Mouse (Mus musculus): ENCODE data around the gene Nxpe3.

Nxpe3 gene

DNA sequence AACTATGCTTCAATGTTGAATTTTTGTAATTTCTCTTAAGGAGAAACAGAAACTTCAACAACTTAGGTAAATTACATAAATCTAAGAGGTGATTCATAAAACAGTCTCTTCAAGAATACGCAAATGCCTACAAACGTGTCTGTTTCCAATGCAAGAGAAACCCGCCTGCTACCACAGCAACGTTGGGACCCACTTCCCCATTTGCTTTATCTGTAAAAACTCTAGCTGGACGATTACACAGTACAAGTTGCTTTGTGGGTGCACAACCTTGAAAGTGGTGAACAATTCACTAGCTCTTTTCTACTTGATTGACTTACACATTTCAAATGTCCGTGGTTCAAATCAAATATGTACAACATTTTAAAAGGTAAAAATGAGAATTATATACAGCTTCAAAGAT, 83.3 kb downstream of the Nxpe3 start:
- DNase-seq (ENCODE audit: low spot score in 2 of 2) = no peak

DNA sequence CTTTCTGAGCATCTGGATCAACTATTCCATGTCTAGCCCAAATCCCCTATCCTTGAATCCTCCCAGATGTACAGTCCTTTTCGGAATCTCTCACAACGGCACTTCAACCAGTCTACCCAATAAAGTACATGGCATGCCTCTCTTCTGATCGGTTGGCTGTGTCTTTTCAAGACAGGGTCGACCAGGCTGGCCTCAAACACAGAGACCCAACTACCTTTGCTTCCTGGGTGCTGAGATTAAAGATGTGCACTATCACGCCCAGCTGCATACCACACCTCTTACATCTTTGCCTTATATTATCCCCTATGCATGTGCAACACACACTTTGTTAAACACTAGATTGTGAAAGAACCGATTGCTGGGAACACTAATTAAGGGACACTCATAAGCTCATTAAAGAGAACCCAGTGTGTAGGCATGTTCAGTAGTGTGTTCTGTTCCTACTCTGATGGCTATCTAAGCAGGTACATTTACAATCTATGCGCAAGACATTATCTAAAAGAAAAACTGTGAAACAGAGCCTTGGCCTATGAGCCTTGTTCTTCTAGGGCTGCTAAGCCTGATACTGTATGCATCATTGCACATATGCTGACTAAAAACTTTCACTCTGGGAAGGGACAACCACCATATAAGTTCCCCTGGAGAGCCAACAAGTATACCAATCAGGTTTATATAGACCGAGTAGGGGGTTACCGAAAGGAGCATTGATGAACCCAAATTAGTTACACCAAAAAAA, 85.1 kb downstream of the Nxpe3 start:
- no peak for DNase-seq (ENCODE audit: low spot score in 2 of 2)

DNA sequence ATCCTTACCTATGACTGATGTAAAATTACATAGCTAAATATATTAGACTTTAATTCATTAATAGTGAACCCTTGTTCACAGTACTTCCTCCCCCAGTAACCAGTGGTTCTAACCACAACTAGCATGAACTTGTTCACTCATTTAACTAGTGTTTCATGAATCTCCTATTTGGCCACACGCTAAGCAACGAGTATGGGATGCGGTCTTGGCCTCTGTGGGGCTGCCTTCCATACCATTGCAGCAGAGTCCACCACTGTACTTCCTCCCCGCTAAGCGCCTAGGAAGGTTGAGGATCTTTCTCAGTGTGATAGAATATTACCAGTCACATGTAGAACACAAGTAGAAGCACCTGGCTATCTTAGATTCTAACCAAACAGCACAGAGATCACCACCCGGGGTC, 85.7 kb downstream of the Nxpe3 start:
- DNase-seq (ENCODE audit: low spot score in 2 of 2) = no peak

DNA sequence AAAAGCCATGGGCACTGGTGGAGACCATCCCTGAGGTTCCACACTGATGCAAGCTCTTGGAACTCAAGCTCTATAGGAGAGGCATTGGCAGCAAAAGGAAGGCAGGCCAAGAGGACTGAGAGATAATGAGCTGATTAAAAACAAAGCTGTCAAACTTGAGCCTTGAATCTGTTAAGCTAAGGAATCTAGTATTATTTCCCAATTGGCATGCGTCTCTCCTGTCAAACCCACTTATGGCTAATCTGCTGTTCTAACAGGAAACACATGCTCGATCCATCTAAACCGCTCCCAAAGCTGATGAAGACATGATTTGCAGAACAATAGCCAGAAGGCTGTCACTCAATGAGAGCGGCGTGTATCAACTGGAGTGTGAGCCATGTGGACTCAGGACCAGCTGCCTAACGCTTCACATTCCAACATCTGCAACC, 87.6 kb downstream of the Nxpe3 start:
- DNase-seq (ENCODE audit: low spot score in 2 of 2) = no peak

DNA sequence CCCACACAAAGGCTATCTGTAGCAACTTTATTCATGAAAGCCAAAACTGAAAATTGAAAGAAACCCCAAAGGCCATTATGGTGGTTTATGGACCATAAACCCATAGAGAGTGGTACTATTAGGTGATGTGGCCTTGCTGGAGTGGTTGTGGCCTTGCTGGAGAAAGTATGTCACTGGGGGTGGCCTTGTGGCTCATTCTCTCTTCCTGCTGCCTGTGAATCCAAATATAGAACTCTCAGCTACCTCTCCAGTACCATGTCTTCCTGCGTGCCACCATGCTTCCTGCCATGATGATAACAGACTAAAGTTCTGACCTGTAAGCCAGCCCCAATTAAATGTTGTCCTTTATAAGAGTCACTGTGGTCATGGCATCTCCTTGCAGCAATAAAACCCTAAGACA, 90.3 kb downstream of the Nxpe3 start:
- no peak for DNase-seq (ENCODE audit: low spot score in 2 of 2)

DNA sequence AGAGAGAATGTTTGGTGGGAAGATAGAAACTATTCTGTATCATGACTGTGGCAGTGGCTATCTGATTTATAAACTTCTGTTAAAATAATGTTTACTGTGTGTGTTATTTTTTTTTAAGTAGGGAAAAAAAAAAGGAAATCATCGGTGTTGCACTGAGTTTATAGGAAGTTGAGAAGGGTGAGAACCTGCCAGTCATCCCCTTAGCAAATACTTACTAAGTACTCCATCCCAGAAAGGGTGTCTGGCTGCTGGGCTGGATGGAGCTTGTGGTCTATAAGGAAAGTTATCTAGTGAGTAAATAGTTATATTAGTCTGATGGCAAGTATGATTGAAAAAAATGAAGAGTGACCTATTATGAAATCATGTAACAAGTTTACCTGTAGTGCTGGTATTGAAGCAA, 93.5 kb downstream of the Nxpe3 start:
- no peak for DNase-seq (ENCODE audit: low spot score in 2 of 2)

DNA sequence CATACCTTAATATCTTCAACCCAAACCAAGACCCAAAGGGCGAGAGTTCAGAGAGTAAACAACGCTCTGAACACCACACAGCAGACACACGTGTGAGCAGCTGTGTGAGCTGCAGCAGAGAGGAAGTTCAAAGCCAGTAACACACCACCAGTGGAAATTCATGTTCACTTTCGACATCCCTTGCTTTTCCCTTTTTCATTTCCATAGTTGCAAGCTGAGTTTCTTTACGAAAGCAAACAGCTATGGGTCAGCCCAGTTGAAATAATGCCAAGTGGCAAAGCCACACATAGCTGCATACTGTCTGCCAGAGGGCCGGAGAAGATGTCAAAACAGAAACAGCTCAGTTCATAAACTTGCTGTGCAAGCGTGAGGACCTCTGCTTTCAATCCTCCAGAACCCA, 96.2 kb downstream of the Nxpe3 start:
- no peak for DNase-seq (ENCODE audit: low spot score in 2 of 2)

DNA sequence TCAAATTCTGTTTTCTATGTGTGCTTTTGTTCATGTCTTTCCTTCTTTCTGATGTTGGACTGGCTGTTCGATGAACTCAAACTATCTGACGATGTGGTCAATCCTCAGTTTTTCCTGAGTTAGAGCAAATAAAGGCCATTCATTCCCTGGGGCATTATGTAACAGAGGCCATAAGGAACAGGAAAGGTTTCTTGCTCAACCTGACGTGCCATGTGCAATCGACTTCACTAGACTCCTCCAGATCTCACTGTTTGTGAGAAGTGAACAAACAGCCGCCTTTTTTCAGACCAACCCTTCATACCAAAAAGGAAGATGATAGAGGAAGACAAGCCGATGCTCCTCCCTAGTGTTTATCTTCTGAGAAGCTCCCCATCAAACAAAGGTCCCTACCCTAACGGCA, 104.8 kb downstream of the Nxpe3 start:
- no peak for DNase-seq (ENCODE audit: low spot score in 2 of 2)

All from thymus, postnatal 10 days (tissue).